Mouse (Mus musculus): ENCODE measurements around the gene Erc1.

DNA sequence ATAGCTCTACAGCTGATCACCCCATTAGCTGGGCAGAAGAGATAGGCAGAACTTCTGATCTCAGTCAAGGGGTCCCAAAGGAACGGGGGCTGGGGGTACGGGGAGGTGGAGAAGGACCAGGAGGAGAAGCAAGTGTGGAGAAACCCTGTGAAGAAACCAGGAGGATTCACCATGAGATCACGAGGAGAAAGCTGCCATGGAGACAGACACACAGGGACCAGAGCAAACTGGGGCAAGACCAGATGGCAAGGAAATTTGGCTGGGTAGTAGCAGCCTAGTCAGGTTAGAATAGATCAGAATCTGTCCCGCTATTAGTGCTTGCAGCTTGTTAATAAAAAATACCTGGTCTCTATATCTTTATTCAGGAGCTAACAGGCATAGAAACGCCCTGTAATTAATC is 18.0 kb downstream of the Erc1 start:
- TF ChIP-seq POLR2A (IDR thresholded peaks at IDR 0.05; ENCODE audit: borderline replicate concordance, extremely low read depth, low read depth, low read length) (no peak), CTCF (IDR thresholded peaks at IDR 0.05; ENCODE audit: insufficient read depth, low read length) (no peak)

All from lung, adult 2 months (tissue).